Mouse (Mus musculus): ENCODE measurements around the gene Lrrc57. TPM values are rescaled to one million over a fixed set of nuclear protein-coding genes. Genes with fewer than 3 reads are reported as not detected.
"Not testable (repeated sequence)": the region's sequence is repeated elsewhere in the genome, so short reads cannot be mapped to it uniquely, and the experiment has no call there.

The Lrrc57 gene
- polyA plus RNA-seq, 1 experiment from 2014 or later = 9.6 TPM

- Histone ChIP-seq H3K27me3 (ENCODE audit: insufficient read depth, low read length) (no peaks in the 10 kb centered on the region), H3K9me3 (ENCODE audit: low read length) (no peaks in the 10 kb centered on the region), H3K4me1 (ENCODE audit: insufficient read depth) (peaks cover 13% of the 10 kb centered on the region), H3K4me2 (ENCODE audit: low read depth, low read length) (peak overlapping the region; percentile 83), H3K9ac (replicated peaks) (peak overlapping the region; percentile 86), H3K27ac (ENCODE audit: low read depth) (peak overlapping the region; percentile 83), H3K36me3 (replicated peaks; ENCODE audit: insufficient read depth, low read length) (no peaks in the 10 kb centered on the region), H3K4me3 (ENCODE audit: low read depth, low read length) (peak overlapping the region; percentile 74)
- WGBS (ENCODE audit: insufficient replicate concordance) = under 1% methylated on average over 22 of the region's 22 CpGs
- no peak for TF ChIP-seq CTCF (IDR thresholded peaks at IDR 0.05; ENCODE audit: low read depth)
- no peak for TF ChIP-seq EP300 (IDR thresholded peaks at IDR 0.05; ENCODE audit: low read depth)
- ATAC-seq (peak; percentile 68), DNase-seq (no peak)
Measured at GRCm38 (mm10) chr2:120567798-120568320, 41.5 kb downstream of the Lrrc57 start.

- H3K4me2 ChIP-seq (ENCODE audit: low read depth, low read length) = peak within 1 kb of the TSS; percentile 83
- H3K4me1 ChIP-seq (ENCODE audit: insufficient read depth) = peaks cover 19% of the 10 kb centered on the region
- peak within 1 kb of the TSS; percentile 83 for H3K27ac ChIP-seq (ENCODE audit: low read depth)
- ATAC-seq = peak; percentile 94
- peak; percentile 93 for DNase-seq
- H3K27me3 ChIP-seq (ENCODE audit: insufficient read depth, low read length) = no peaks in the 10 kb centered on the region
- WGBS (ENCODE audit: insufficient replicate concordance) = 1% methylated on average over 42 of the region's 42 CpGs
- H3K9ac ChIP-seq (replicated peaks) = peak within 1 kb of the TSS; percentile 86
- no peaks in the 10 kb centered on the region for H3K9me3 ChIP-seq (ENCODE audit: low read length)
- no peaks in the 10 kb centered on the region for H3K36me3 ChIP-seq (replicated peaks; ENCODE audit: insufficient read depth, low read length)
- TF ChIP-seq CTCF (IDR thresholded peaks at IDR 0.05; ENCODE audit: low read depth) (no peak), EP300 (IDR thresholded peaks at IDR 0.05; ENCODE audit: low read depth) (peak; percentile 59; the same call in 1 of the 2 replicates)
- H3K4me3 ChIP-seq (ENCODE audit: low read depth, low read length) = peak within 1 kb of the TSS; percentile 74
Measured at GRCm38 (mm10) chr2:120566886-120567797, 42.2 kb downstream of the Lrrc57 start, which contains the start of gene Snap23. TSS of gene Snap23 (plus strand) at chr2:120567671.

GRCm38 (mm10) chr2:120565363-120565762 lies 44.0 kb downstream of the Lrrc57 start:
- no peak overlapping the region for H3K4me2 ChIP-seq (ENCODE audit: low read depth, low read length)
- H3K9me3 ChIP-seq (ENCODE audit: low read length) = no peaks in the 10 kb centered on the region
- WGBS (ENCODE audit: insufficient replicate concordance) = 26% methylated on average over 2 of the region's 2 CpGs
- H3K36me3 ChIP-seq (replicated peaks; ENCODE audit: insufficient read depth, low read length) = peaks cover 4% of the 10 kb centered on the region; the same call in 1 of the 2 replicates
- TF ChIP-seq CTCF (IDR thresholded peaks at IDR 0.05; ENCODE audit: low read depth) (no peak), EP300 (IDR thresholded peaks at IDR 0.05; ENCODE audit: low read depth) (peak; percentile 64; the same call in 1 of the 2 replicates)
- H3K4me3 ChIP-seq (ENCODE audit: low read depth, low read length) = no peak overlapping the region
- peaks cover 23% of the 10 kb centered on the region for H3K4me1 ChIP-seq (ENCODE audit: insufficient read depth)
- DNase-seq (no peak), ATAC-seq (no peak)
- no peak overlapping the region for H3K9ac ChIP-seq (replicated peaks)
- H3K27me3 ChIP-seq (ENCODE audit: insufficient read depth, low read length) = no peaks in the 10 kb centered on the region
- peak overlapping the region; percentile 64 for H3K27ac ChIP-seq (ENCODE audit: low read depth)

GRCm38 (mm10) chr2:120564548-120565188 lies 44.7 kb downstream of the Lrrc57 start:
- Histone ChIP-seq H3K4me1 (ENCODE audit: insufficient read depth) (peaks cover 23% of the 10 kb centered on the region), H3K27ac (ENCODE audit: low read depth) (peak overlapping the region; percentile 93; the same call in 1 of the 2 replicates)
- H3K4me2 ChIP-seq (ENCODE audit: low read depth, low read length) = not testable (repeated sequence)

GRCm38 (mm10) chr2:120563235-120563990 lies 45.9 kb downstream of the Lrrc57 start, which contains the start of gene Zfp106:
TSS of gene Zfp106 (minus strand) at chr2:120563843.
- no peaks in the 10 kb centered on the region for H3K9me3 ChIP-seq (ENCODE audit: low read length)
- WGBS (ENCODE audit: insufficient replicate concordance) = under 1% methylated on average over 49 of the region's 50 CpGs
- peak within 1 kb of the TSS; percentile 97 for H3K9ac ChIP-seq (replicated peaks)
- H3K4me3 ChIP-seq (ENCODE audit: low read depth, low read length) = peak within 1 kb of the TSS; percentile 99
- peaks cover 28% of the 10 kb centered on the region for H3K4me1 ChIP-seq (ENCODE audit: insufficient read depth)
- TF ChIP-seq EP300 (IDR thresholded peaks at IDR 0.05; ENCODE audit: low read depth) (peak; percentile 68; the same call in 1 of the 2 replicates), CTCF (IDR thresholded peaks at IDR 0.05; ENCODE audit: low read depth) (no peak)
- DNase-seq (peak; percentile 90), ATAC-seq (peak; percentile 73)
- peak within 1 kb of the TSS; percentile 91 for H3K4me2 ChIP-seq (ENCODE audit: low read depth, low read length)
- no peaks in the 10 kb centered on the region for H3K27me3 ChIP-seq (ENCODE audit: insufficient read depth, low read length)
- H3K36me3 ChIP-seq (replicated peaks; ENCODE audit: insufficient read depth, low read length) = peaks cover 4% of the 10 kb centered on the region; the same call in 1 of the 2 replicates
- H3K27ac ChIP-seq (ENCODE audit: low read depth) = peak within 1 kb of the TSS; percentile 93

More at GRCm38 (mm10) chr2:120564548-120565188, 44.7 kb downstream of the Lrrc57 start:
- H3K9me3 ChIP-seq (ENCODE audit: low read length); H3K4me3 ChIP-seq (ENCODE audit: low read depth, low read length); DNase-seq; H3K36me3 ChIP-seq (replicated peaks; ENCODE audit: insufficient read depth, low read length); ATAC-seq; H3K9ac ChIP-seq (replicated peaks); H3K27me3 ChIP-seq (ENCODE audit: insufficient read depth, low read length): not testable (repeated sequence)
- 53% methylated on average over 4 of the region's 4 CpGs for WGBS (ENCODE audit: insufficient replicate concordance)
